Mouse (Mus musculus) right cerebral cortex, postnatal 4 days (tissue): ENCODE data around the gene Crybg2.

Source experiments
- DNase-seq: peaks from one replicate; pipeline ENCODE4 v3.0.0-alpha.2; 2022

Crybg2 gene

GRCm38 (mm10) chr4:134097015-134097608, 36.5 kb downstream of the Crybg2 start:
- DNase-seq: no peak

DNA sequence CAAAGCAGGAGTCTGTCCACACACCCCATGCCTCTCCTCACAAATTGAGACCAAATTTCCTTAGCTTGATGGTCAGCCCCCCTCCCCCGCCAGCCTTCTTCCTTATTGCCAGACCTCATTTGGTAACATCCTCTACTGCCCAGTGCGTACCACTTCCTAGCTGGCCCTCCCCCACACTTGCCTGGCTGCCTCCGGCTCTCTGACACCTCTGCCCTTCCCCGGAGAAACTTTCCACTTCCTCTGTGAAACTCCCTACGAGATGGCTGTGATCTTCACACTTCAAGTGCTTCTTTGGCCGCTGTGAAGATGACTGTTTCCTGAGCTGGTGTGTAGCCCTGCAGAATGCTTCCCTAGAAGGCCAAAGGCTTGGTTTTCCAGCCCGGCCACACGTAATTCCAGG, 38.0 kb downstream of the Crybg2 start:
- DNase-seq: no peak

DNA sequence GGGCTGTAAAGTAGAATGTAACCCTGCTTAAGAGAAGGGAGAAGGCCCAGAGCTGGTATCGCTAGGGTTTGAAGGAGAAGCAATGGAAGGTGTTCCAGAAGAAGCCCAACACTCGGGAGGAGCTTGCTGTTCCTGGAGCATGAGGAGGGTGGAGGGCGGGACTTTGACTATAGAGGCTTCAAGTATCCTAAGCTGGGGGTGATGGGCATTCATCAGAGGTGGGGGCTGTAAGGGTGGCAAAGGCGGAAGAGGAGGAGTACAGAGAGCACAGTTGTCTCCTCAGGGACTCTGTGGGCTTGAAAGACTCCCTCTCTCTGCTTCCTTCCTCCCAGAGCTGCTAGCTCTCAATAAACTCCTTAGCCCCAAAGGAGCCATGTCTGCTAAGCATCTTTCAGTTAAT, 39.6 kb downstream of the Crybg2 start:
- no peak for DNase-seq

DNA sequence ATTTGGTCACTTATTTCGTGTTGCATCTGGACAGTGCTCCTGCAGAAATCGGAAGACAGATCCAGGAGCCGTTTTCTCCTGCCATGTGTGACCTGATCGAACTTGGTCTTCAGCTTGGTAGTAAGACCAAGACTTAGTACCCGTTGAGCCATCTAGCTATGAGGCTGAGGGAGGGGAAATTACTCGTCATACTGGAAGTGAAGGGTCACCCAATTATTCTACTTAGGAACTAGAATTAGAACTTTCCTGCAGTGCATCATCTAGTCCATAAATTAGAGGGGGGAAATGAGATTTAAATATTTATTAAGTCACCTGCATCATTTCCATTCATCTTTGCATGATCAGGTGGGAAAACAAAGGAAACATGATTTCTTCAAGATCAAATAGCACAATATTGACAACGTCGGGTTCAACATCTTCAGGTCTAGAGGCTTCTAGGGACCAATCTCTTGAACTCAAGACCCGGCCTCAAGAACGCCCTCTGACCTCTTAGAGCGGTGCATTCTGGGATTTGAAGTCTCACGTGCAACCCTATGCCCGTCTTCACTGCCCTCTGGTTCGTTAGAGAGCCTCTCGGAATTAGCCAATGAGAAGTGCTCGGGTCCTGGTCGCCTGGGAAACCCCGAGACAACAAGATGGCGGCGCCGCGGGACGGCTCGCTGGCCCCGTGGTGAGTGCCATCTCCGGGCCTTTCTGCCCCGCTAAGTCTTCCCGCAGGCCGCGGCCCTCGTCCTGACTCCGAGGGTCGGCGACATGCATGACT, 41.5 kb downstream of the Crybg2 start, which contains the start of gene Ubxn11:
TSS of gene Ubxn11 (plus strand) at position 592 of the 763 bp plus-strand sequence.
- DNase-seq: peak; percentile 85

- no peak for DNase-seq
These were observed 42.1 kb downstream of the Crybg2 start for GRCm38 (mm10) chr4:134102742-134103119.

DNA sequence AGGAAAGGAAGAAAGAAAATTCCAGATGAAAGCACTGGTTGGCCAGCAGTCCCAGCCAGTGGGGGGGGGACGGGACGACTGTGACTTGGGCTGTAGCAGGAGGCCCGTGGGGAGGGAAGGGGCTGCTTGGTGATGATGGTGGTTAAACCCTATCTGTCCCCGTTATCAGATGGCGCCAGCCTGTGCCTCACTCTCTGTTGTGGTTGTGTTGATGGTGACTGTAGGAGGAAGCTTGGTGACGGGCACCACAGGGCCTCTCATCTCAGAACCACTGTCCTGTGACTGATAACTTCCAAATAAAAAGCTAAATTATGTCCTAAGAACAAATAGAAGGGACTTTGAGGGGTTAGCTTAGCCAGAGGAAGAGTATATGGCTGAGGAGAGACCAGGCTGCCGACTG, 45.5 kb downstream of the Crybg2 start:
- no peak for DNase-seq

- DNase-seq: no peak
These were observed 47.1 kb downstream of the Crybg2 start for GRCm38 (mm10) chr4:134107730-134108129.

GRCm38 (mm10) chr4:134108196-134108595, 47.6 kb downstream of the Crybg2 start:
- DNase-seq: no peak

GRCm38 (mm10) chr4:134110653-134111052, 50.0 kb downstream of the Crybg2 start:
- DNase-seq: no peak

GRCm38 (mm10) chr4:134112403-134112802, 51.8 kb downstream of the Crybg2 start:
- no peak for DNase-seq

DNA sequence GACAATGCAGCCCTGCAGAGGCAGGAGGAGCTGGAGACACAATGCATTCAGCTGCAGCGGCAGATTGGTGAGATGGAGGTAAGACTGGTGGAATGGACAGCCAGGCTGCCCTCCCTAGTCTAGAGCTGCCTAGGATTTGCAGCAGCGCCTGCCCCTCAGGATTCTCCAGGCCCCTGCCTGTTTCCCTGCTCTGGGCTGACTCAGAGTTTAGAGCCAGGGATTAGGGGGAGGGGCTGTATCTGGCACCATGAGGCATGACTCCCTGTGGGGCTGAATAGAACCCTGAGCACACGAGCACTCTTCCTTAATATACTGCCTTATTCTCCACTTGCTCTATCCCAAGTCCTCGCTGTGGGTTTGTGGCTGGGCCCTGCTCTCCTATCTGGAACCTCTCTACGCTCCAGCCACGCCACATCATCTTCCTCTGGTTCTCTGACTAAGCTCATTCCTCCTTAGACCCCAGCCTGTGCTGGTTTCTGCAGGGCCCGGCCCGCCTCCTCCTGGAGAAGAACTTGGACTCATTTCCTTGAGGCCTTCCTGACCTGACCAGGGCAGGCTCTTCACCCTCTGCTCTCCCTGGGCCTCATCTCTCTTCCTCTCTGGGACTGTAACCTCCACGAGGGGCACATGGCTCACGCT, 52.9 kb downstream of the Crybg2 start:
- no peak for DNase-seq

DNA sequence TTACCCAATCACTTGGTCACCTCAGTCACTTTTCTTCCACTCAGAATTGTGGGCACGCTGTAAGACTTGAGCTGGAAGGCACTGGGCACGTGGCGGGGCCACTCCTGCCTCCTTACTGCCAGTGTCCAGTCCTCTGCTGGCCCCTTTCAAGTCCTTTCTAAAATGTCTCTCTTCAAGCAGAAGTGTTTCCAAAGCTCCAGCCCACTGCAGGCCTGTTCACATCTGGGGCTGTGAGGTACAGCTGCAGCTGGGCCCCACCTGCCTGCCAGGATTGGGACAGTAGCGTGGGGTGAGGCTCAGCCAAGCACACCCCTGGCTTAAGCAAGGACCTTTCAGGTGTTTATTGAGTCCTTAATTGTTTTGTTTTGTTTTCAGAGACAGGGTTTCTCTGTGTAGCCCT, 53.4 kb downstream of the Crybg2 start:
- no peak for DNase-seq

DNA sequence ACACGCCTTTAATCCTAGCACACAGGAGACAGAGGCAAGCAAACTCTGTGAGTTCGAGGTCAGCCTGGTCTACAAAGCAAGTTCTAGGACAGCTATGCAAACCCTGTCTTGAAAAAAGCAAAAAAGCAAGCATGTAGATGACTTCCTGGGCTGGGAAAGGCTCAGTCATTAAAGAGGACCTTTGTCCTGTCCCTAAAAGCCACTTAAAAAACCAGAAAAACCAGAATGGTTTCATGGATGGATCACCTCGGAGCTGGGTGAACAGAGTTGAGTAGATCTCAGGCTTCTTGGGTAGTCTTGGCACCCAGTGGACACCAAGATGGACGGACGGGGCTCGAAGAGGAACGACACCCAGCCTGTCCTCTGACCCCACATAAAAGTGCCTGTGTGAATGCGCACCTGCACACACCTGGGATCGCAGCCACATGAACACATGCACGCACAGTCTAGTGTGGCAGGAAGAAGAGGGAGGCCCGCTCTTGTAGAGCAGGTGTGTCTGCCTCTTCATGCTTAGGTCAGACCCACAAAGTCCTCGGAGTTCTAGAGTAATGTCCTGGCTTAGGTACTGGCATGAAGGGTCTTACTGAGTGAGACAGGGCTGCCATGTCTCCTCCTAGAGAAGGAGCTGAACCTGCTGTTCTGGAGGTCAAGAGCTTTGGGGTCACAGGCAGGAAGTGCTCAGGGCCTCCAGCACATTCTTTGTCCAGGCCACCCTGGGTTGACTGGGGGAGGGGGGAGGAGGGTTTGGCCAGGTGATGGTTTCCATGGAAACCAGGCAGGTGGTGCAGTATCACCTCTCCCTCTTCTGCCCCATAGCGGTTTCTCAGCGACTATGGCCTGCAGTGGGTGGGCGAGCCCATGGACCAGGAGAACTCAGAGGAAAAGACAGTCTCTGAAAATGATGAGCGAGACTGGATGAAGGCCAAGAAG, 54.9 kb downstream of the Crybg2 start:
- DNase-seq: no peak

GRCm38 (mm10) chr4:134116501-134116900, 55.9 kb downstream of the Crybg2 start:
- no peak for DNase-seq

DNA sequence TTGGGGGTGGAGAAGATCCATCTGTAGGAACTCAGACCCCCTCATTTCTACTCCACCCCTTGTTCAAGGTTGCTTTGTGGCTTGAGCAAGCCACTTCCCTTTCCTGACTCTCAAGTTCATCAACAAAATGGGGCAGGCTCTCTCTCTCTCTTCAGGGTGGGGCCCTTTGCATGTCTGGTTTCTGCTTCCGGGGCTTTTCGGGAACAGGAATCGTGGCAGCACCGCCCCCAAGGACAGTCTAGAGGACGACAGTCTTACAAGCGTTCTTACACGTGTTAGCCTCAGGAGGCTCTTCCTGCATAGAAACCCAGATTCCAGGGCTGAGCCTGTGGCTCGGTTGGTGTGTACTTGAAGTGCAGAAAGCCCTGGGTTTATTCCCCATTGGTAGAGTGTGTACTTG, 56.4 kb downstream of the Crybg2 start:
- no peak for DNase-seq

DNA sequence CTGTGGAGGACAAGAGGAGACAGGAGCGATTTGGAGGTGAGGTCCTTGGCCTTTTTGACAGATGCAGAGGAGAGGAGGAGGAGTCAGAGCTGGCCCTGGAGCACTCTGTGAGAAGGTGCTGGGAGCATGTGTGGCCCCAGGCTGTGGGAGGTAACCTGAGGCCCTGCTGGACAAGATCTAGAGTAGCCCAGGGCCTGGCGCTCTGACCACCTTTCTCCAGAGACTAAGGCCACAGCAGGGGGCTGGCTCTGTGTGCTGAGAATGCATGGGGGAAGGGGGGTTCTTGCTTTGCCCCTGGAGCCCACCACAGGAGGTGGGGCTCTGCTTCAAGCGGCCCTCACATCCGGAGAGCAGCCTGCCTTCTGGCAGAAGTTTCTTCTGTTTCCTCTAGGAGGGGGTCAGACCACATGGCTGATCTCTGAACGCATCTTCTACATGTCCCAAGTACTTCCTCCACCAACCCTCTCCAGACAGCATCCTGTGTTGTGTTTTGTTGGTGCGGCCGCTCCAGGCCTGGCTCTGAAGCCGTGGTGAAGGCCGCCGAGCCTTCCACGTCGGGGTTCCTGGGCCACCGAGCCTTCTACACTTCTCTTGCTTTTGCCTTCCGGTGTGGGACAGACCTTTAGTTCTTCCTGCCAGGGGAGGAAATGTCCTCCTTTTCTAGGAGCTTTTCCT, 57.6 kb downstream of the Crybg2 start:
- no peak for DNase-seq

- no peak for DNase-seq
These were observed 58.4 kb downstream of the Crybg2 start for GRCm38 (mm10) chr4:134119042-134119441.

- DNase-seq: no peak
These were observed 59.0 kb downstream of the Crybg2 start for GRCm38 (mm10) chr4:134119644-134120043.

GRCm38 (mm10) chr4:134120192-134120805, 59.7 kb downstream of the Crybg2 start:
- no peak for DNase-seq

DNA sequence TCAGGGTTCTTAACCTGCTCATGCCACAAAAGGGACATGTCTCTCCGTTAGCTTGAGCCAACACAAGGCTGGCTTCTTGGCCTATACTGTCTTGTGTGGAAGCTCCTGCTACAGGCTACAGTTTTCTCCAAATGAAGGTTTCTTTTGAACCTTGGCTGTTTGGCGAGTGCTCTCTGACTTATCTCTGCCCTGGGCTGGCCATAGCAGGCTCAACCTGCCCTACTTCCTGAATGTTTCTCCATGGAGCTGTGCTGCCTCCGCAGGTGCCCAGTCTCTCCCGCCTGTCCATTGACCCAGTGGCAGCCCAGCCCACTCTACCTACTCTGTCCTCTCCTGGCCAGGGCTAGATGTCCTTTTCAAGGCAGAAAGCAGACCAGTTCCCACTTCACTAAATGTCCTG, 60.3 kb downstream of the Crybg2 start:
- DNase-seq: no peak

DNA sequence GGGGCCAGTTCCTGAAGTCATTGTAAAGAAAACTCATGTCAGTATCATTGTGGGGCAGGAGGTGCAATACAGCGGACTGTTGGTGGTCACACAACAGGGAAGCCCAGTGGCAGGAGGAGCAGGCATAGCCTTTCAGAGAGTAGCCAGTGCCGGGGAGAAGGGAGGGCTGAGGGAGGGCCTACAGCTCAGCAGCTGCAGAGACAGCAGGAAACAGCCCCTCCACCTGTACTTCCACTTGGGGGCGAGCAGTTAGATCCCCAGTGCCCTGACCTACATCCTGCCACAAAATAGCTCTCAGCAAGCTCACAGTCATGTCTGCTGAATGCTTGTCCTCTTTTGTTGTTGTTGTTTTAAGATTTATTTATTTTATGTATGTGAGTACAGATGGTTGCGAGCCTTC, 61.0 kb downstream of the Crybg2 start:
- no peak for DNase-seq

- DNase-seq: no peak
These were observed 61.7 kb downstream of the Crybg2 start for GRCm38 (mm10) chr4:134122281-134122680.
